Mouse (Mus musculus) common myeloid progenitor, adult 5-6 weeks (primary cell): ENCODE data around the gene Creb5. TPM values are rescaled to one million over a fixed set of nuclear protein-coding genes. Genes with fewer than 3 reads are reported as not detected.
A peak's percentile ranks its signal among the peaks of the same experiment; 100 is the strongest.

ENCODE experiments used
- ATAC-seq: replicated peaks from 2 replicates; pipeline ENCODE4 v1.8.0; 2016; ENCODE audit warnings: low read depth, mild to moderate bottlenecking, moderate TSS enrichment, inconsistent platforms; ENCODE audit not compliant: poor library complexity, severe bottlenecking
- total RNA-seq: library from RNA; stranded (forward); fragments of 200-1000, 187-1606 nt; gene quantifications from 2 replicates; pipeline ENCODE4 v1.2.3, GENCODE M21; 2017

The Creb5 gene
- total RNA-seq, 1 experiment from 2014 or later = 0.50 TPM

GRCm38 (mm10) chr6:53470559-53470958 is 183.5 kb downstream of the Creb5 start:
- ATAC-seq = no peak

- ATAC-seq = no peak
Measured at GRCm38 (mm10) chr6:53470999-53471591, 184.0 kb downstream of the Creb5 start.

GRCm38 (mm10) chr6:53472751-53473150 is 185.7 kb downstream of the Creb5 start:
- no peak for ATAC-seq

- ATAC-seq = no peak
Measured at GRCm38 (mm10) chr6:53477501-53477900, 190.4 kb downstream of the Creb5 start.

- no peak for ATAC-seq
Measured at GRCm38 (mm10) chr6:53490917-53491316, 203.8 kb downstream of the Creb5 start.

GRCm38 (mm10) chr6:53491331-53491730 is 204.3 kb downstream of the Creb5 start:
- no peak for ATAC-seq

GRCm38 (mm10) chr6:53493864-53494263 is 206.8 kb downstream of the Creb5 start:
- no peak for ATAC-seq

- ATAC-seq = no peak
Measured at GRCm38 (mm10) chr6:53495667-53496066, 208.6 kb downstream of the Creb5 start.

- ATAC-seq = peak; percentile 60; the same call in 1 of the 2 replicates
Measured at GRCm38 (mm10) chr6:53496325-53496753, 209.3 kb downstream of the Creb5 start.

- no peak for ATAC-seq
Measured at GRCm38 (mm10) chr6:53497904-53498536, 210.9 kb downstream of the Creb5 start.

- ATAC-seq = no peak
Measured at GRCm38 (mm10) chr6:53499621-53500295, 212.7 kb downstream of the Creb5 start.

GRCm38 (mm10) chr6:53501236-53501635 is 214.2 kb downstream of the Creb5 start:
- no peak for ATAC-seq

GRCm38 (mm10) chr6:53506947-53507564 is 220.0 kb downstream of the Creb5 start:
- ATAC-seq = no peak

GRCm38 (mm10) chr6:53508847-53509494 is 221.9 kb downstream of the Creb5 start:
- ATAC-seq = no peak

- ATAC-seq = no peak
Measured at GRCm38 (mm10) chr6:53510005-53510404, 222.9 kb downstream of the Creb5 start.

- ATAC-seq = no peak
Measured at GRCm38 (mm10) chr6:53512226-53512625, 225.2 kb downstream of the Creb5 start.

- ATAC-seq = no peak
Measured at GRCm38 (mm10) chr6:53513380-53513779, 226.3 kb downstream of the Creb5 start.

GRCm38 (mm10) chr6:53514862-53515261 is 227.8 kb downstream of the Creb5 start:
- ATAC-seq = no peak

- ATAC-seq = no peak
Measured at GRCm38 (mm10) chr6:53515611-53516010, 228.5 kb downstream of the Creb5 start.

- ATAC-seq = no peak
Measured at GRCm38 (mm10) chr6:53517371-53517945, 230.4 kb downstream of the Creb5 start.
